Mouse (Mus musculus): ENCODE results near the gene Ap1s1. TPM values are rescaled to one million over a fixed set of nuclear protein-coding genes. Genes with fewer than 3 reads are reported as not detected.
A peak's percentile ranks its signal among the peaks of the same experiment; 100 is the strongest.

The Ap1s1 gene
- total RNA-seq (2021), result 10 to 100 TPM; 41.9 to 50.2 TPM
- long read RNA-seq, experiment 1, transcript Ap1s1-201 (5 exons, 1,353 nt), result major isoform, 93 of 95 reads
- long read RNA-seq, experiment 1, partial matches to known transcripts, result 0 of 95 reads
- long read RNA-seq, experiment 1, other reads (novel, unspliced or antisense), result 2 of 95 reads
- long read RNA-seq, experiment 2, transcript Ap1s1-201 (5 exons, 1,353 nt), result major isoform, 64 of 72 reads
- long read RNA-seq, experiment 2, partial matches to known transcripts, result 2 of 72 reads
- long read RNA-seq, experiment 2, other reads (novel, unspliced or antisense), result 3 of 72 reads

DNA sequence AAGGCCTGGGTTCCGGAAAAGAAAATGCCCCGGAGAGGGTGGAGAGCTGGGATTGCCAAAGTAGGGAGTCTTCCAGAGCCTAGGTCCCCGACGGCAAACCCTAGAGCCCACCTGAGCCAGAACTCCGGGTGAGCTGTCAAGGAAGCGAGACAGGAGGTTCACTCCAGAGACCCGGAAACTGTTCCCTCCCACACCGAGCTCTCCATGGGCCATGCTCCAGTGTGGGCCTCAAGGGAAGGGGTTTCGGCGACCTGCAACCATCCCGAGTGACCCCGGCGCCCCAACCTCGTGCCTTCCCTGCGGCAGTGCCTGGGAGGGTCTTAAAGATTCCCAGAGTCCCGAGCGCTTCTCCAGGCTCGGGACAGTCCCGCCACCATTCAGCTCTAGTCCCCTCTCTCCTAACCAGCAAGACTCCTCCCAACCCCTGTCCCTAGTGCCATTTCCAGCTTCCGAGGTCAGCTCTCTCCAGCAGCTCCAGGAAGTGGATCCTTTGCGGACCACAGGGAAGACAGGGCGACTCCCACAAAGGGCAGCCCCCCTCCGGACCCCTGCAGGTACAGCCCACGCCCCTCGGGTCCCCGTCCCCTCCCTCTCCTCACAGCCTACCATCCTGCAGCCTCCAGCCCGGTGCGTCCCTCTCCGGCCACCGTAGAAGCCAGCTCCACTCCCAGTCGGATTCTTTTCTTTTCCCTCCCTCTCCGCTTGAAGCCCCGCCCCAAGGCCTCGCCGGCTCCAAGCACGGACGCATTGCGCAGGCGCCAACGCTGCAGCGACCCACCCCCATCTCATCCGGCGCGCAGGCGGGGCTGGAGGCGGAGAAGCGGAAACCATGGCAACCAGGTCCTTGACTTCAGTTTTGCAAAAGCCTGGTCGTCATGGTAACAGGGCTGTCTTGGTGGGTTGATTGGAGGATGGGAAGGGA lies at the start of gene Ap1s1:
TSS of gene Ap1s1 (minus strand) at position 734 of the 922 bp plus-strand sequence.
- intact Hi-C loops (cut with DNase I), result no loop called here
- peak; percentile 97 to 98 for DNase-seq

DNA sequence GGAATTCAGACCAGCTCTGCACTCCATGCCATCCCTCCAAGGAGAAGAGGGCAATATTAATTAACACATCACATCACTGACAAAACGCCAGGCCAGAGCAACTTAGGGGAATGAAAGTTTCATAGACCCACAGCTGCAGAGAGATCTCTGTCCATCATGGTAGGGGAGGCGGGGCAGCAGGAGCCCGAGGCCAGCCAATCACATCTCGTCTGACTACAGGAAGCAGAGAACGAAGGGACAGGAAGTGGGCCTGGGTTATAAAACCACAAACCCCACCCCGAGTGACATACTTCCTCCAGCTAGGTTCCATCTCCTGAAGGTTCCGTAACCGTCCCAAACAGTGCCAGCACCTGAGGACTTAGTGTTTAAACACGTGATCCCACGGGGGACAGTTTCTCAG lies 49.2 kb upstream of the Ap1s1 start:
- intact Hi-C loops (cut with DNase I), result no loop called here
- DNase-seq, result no peak

DNA sequence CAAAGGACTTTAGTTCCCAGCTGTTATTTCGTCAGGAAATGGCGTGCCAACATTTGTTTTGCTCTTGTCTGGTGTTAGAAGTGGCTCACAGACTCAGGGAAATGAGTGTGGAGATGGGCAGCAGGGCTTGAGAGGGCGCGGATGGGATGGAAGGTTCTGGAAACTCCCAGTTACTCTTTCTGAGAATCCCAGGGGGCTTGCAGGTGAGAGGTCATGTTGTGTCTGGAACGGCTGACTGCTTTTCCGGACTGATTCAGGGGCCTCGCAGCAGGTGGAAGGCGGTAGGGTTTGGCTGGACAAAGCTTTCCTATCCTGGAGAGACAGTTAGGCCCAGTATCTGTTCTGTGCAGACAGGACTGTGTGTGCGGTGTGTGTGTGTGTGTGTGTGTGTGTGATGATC lies 47.8 kb upstream of the Ap1s1 start:
- DNase-seq, result peak; percentile 42 to 48
- intact Hi-C loops (cut with DNase I), result no loop called here

DNA sequence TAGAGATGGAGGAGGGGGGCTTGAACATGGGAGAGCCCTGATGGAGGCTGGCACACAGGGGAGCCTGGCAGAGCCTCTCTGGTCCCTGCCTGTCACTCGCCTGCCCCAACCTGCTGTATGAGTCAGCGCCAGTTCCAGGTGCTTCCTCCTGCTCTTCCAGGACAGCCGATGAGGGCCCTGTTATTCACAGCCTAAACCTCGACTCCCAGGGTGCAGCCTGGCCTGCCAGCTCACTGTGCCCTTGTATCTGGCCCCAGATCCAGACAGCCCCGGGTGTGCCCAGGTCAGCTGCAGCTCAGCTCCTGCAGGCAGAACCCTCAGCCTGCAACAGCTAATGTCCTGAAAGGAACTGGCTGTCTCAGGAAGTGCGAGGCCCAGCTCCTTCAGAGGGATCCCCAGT lies 45.6 kb upstream of the Ap1s1 start:
- DNase-seq, result no peak
- intact Hi-C loops (cut with DNase I), result no loop called here

DNA sequence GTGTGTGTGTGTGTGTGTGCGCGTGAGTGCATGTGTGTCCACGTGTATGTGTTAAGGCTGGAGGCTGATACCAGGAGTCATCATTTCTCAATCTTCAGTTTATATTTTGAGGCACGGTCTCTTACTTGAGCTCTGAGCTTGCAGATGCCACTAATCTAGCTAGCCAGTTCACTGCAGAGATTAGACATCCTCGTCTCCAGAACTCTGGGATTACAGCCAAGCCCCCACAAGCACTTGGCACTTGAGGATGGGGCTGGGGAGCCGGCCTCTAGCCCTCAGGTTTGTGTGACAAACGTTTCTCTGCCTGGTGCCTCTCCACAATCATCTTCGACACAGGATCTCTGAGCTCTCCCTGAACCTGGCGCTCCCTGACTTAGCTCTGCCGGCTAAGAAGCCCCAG lies 44.9 kb upstream of the Ap1s1 start:
- DNase-seq, result no peak
- intact Hi-C loops (cut with DNase I), result no loop called here

DNA sequence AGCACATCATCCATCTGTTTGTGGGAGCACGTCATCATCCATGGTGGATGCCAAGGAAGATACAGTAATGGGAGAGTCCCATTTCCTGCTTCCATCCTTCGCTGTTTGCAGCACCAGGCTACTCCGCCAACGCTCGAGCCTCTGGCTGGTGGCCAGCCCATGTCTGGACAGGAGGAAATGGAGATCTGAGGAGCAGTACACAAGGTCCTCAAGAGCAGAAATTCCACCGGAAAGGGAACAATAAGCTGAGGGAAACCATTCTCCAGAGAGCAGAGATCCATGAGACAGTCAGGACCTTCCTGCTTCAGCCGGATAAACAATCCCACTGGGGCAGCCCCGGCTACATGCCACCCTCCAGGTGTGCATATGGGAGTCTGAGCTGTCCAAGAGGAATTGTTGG lies 41.5 kb upstream of the Ap1s1 start:
- peak; percentile 68 to 77 for DNase-seq
- intact Hi-C loops (cut with DNase I), result no loop called here

DNA sequence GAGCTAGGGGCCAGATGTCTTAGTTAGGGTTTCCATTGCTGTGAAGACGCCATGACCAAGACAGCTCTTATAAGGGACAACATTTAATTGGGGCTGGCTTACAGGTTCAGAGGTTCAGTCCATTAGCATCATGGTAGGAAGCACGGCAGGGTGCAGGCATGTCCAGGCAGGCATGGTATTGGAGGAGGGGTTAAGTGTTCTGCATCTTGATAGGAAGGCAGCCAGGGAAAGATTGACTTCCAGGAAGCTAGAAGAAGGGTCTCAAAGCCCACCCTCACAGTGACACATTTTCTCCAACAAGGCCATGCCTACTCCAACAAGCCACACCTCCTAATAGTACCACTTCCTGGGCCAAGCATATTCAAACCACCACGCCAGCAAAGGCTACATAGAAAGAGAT lies 39.8 kb upstream of the Ap1s1 start:
- no peak for DNase-seq
- intact Hi-C loops (cut with DNase I), result no loop called here

DNA sequence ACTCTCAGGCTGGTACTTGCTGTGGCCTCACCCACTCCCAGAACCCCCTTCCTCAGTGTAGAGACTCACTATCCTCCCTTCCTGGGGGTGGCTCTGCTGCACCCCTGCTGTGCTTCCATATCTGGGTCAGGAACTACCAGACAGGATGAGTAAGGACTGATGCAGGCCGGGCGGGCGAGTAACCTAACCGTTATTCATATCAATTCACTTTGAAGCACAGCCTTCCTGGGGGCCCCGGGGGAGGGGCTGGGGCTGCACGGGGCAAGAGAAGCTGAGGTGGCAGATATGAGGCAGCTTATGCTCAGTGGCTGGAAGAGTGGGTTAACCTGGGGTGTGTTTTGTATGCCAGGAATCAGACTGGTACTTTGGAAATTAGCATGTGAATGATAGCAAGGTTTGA lies 39.1 kb upstream of the Ap1s1 start:
- no peak for DNase-seq
- intact Hi-C loops (cut with DNase I), result no loop called here

DNA sequence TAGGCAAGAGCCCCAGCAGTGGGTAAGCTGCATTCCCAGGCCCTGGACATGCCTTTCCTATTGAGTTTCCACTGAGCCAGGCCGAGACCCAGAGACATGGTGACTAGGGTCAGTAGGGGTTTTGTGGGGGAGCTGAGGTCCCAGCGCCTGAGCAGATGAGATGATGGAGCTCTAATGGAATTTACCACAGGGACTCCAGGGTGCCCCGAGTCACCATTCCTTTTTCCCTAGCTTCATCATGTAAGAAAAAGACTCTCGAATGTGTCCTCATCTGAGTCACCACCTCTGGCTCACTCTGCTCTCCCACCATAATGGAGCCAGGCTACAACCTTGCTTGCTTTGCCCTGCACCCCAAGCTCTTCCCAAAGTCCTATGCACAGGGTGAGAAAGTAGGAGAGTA lies 37.1 kb upstream of the Ap1s1 start:
- no peak for DNase-seq
- intact Hi-C loops (cut with DNase I), result no loop called here

DNA sequence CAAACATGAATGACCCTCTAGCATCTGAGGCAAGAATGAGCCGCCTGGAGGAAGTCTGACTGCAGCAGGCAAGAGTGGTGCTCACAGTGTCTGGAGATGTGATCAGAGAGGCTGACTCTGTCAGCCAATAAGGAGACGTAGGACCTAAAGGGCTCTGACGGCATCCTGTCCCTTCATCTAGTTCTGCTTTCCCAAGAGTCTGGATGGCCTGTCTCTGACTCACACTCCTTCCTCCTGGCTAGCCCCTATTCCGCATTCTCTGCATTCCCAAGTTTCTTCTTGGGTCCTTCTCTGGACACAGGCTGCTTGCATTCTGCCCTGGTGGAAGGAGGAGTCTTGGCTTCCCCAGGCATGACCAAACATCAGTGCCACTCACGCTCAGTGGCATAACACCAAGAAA lies 33.9 kb upstream of the Ap1s1 start:
- peak; percentile 19 to 24 for DNase-seq
- intact Hi-C loops (cut with DNase I), result no loop called here

DNA sequence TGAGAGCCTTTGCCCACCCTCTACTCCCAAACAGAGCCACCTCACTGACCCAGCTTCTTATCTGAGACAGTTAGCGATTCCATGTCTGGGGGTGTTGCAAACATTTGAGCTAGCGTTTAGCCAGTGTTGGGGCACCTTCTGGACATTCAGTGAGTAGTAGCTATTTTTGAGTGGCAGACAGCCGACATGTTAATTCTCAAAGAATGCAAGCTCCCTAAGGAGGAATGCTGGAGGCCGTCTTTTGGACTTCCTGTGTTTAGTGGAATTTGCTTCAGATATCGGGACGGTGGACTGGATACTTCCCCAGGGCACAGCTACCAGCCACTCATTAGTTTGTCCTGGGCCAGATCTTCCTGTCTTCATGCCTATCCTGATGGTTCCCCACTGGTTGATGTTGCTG lies 32.7 kb upstream of the Ap1s1 start:
- no peak for DNase-seq
- intact Hi-C loops (cut with DNase I), result no loop called here

DNA sequence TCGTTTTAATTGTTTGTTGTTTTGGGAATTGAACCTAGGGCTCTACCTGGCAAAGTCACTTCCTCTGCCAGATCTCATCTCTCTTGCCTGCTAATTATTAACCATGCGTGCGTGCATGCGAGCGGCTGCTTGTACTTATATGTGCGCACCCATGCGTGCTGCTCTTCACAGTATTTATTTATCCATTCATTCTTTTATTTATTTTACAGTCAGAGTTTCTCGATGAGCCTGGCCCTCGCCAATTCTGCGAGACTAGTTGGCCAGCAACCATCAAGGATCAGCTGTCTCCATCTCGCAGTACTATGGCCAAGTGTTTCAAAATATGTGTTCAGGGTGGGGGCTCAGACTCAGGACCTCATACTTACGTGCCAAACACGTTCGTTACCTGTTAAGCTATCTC lies 32.1 kb upstream of the Ap1s1 start:
- DNase-seq, result peak; percentile 21 to 30

DNA sequence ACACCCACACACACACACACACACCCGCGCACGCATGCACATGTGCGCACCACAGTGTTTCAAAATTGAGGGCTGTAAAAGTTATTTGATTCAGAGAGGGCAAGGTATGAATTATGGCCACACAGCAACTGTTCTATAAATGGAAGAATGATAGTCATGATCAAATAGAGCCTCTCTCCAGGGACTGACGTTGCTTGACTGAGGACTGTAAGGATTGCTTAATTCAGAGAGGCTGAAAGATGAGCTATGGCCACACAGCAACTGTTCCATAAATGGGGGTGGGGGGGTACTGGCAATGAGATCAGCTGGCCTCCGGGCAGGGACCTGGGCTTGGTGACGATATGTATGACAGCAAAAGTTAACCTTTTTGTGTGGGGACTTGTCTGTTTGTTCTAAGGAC lies 31.3 kb upstream of the Ap1s1 start:
- no peak for DNase-seq

More for the DNA sequence above, 32.1 kb upstream of the Ap1s1 start:
- intact Hi-C loops (cut with DNase I), result no loop called here

DNA sequence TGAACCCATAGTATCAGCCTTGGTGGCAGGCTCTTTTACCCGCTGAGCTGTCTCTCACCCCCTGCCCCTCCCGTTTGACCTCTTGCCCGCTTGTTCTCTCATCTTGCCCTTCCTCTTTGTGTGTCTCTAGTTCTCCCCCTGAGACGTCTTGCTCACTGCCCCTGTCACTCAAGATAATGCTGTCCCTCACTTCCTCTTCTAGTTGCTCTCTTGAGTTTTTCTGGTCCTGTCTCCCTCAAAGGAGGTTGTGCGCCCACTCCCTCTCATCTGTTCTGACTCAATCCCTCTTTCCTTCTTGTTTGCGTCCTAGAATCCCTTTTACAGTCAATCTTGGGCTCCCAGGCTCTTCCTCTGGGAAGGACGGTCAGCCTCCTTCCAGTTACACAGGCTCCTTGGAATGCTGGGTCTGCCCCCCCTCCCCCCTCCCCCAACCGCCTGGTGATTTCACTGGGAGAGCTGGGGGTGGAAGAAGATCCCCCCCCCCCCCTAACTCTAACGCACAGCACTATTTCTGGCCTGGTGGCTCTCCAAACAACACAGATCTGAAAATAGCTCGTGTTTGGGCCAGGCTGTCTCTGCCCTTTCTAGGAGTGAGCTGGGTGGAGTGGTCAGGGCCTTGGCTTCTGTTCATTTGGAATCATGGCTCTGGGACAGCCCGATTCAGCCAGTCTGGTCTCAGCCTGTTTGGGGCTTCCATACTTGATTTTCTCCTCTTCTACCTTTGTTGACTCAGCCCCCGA lies 30.4 kb upstream of the Ap1s1 start:
- DNase-seq, result peak; percentile 59 to 71
- intact Hi-C loops (cut with DNase I), result no loop called here

More for the DNA sequence above, 31.3 kb upstream of the Ap1s1 start:
- intact Hi-C loops (cut with DNase I), result no loop called here

DNA sequence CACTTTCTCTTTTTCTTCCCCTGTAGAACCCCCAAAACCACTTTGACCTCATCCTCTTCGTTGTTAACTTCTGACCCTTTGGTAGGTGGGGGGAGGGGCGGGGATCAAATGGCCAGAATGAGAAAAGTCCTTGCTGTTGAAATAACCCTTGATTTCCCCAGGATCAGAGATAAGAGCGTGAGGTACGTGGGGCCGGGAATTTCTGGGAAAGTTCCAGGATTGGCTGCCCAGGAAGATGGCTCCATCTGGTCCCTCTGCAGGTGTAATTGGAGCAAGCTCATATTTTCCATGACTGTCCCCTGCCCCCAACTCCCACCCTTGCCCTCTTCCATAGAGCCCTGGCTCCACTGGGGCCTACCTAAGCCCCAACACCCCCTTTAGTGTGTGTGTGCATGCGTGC lies 29.8 kb upstream of the Ap1s1 start:
- intact Hi-C loops (cut with DNase I), result no loop called here

DNA sequence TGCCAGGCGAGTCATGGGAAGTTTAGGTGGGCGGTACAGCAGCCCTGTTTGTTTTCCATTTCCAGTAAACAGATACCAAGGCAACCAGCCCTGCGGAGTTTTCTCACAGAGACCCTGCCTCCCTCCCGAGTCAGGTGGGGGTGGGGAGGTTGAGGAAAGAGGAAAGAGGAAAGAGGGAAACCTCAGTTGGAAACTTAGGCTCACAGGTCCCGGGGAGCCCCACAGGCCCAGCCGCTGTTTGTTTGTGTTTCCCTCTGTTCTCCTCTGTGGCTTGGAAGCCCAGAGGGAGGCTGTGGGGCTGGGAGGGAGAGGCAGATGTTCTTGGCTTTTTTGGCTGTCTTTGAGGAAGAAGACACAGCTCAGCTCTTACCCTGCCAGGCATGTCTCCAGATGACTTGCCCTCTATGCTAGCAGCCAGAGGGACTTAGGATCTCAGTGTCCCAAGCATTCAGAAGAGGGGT lies 28.3 kb upstream of the Ap1s1 start:
- intact Hi-C loops (cut with DNase I), result no loop called here
- peak; percentile 39 to 45 for DNase-seq

More for the DNA sequence above, 29.8 kb upstream of the Ap1s1 start:
- no peak for DNase-seq

DNA sequence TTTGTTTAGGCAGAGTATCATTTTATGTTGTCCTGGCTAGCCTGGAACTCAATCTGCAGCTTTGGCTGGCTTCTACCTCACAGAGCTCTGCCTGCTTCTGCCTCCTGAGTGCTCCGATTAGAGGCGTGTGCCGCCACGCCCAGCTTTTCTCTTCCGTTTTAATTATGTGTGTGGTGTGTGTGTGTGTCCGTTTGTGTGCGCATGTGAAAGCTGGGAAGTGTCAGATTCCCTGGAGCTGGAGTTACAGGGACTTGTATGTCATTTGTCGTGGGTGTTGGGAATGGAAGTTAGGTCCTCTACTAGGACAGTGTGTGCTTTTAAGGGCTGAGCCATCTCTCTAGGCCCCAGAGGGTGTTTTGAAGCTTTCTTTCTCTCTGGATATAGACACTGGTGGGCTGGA lies 27.2 kb upstream of the Ap1s1 start:
- intact Hi-C loops (cut with DNase I), result no loop called here
- DNase-seq, result no peak

DNA sequence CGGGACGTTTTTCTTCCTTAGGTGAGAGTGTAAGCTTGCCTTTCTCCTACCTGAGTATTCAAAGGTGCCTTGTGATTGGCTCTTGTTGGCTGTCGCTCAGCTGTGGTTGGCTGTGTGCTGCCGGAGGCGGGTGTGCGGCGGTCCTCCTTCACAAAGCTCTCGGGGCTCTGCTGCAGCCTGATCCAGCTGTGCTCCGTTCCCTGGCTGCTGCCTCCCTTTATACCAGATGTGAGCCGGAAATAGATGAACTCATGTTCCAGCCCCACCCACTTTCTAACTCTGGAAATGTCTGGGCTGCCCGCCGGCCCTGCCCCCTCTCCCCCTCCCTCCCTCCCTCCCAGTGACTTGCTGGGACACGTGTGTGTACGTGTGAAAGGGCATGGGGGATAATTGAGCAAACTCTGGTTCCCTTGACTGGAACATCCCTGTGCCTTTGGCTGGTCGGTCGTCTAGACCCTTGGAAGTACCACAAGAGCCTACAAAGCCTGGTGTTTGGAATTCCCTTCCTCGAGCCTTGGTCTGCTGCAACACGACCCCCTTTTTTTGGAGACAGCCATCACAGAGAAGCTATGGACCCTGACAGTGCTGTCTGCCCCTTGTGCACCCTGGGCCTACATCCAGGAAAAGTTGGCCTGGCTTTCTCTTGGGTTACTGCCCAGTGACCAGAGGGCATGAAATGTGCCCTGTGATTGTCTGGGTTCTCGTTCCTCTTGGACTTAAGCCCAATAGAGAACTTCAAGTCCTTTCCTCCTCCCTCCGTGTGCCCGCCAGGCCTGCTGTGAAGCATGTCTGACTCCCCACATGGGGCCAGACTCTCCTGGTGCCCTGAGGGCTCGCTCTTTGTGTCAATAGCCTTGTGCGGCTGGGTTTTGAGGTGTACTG lies 26.4 kb upstream of the Ap1s1 start, which contains the start of gene Serpine1:
TSS of gene Serpine1 (minus strand) at position 190 of the 882 bp plus-strand sequence.
- peak; percentile 87 to 89 for DNase-seq
- intact Hi-C loops (cut with DNase I), result no loop called here

DNA sequence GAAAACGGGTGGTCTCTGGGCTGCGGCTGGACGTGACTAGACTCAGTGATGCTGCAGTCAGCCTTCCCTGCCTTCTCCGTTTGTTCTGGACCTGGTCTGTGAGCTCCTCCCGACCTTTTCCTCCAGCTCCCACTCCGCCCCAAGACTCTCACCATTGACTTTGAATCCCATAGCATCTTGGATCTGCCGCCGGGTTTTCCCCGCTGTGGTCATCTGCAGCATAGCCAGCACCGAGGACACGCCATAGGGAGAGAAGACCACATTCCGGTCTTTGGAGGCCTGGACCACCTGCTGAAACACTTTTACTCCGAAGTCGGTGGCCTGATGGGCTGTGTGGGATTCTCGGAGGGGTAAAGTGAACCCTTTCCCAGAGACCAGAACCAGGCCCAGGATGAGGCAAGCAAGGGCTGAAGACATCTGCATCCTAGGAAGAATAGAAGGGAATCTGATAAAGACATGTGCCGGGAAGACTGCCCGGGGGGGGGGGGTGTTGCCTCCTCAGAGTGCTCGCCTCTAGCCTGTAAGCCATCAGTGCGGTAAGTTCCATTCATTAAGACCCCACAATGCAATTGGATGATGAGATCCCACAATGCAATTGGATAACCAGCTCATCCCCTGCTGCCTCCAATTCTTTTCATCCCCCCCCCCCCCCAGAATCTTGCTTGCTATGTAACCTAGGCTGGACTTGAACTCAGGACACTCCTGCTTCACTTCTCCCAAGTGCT lies 25.1 kb upstream of the Ap1s1 start:
- DNase-seq, result no peak
- intact Hi-C loops (cut with DNase I), result no loop called here
